In genomic region chr19:3083438-3083837, GRCm38 (mm10) we compare ENCODE assay signal across 7 mouse cellular contexts.
A peak's percentile ranks its signal among the peaks of the same experiment; 100 is the strongest.
DNase-seq lines count a peak whose midpoint lies in the region; ATAC-seq lines count a peak whose summit lies in the region.
"Not testable (repeated sequence)": the region's sequence is repeated elsewhere in the genome, so short reads cannot be mapped to it uniquely, and the experiment has no call there.

No protein-coding gene starts in this region.

- H3K9ac ChIP-seq in embryonic facial prominence, embryonic 15.5 days; heart, embryonic 13.5 days; liver, embryonic 13.5 days; stomach, embryonic 15.5 days: not testable (repeated sequence)

- not testable (repeated sequence) for H3K4me1 ChIP-seq in embryonic facial prominence, embryonic 15.5 days; heart, embryonic 13.5 days; liver, embryonic 13.5 days (replicated peaks); stomach, embryonic 15.5 days

- ATAC-seq in embryonic facial prominence, embryonic 15.5 days (ENCODE audit: insufficient number of reproducible peaks, low FRiP score, low TSS enrichment, low read depth); heart, embryonic 13.5 days (ENCODE audit: extremely low read depth, insufficient number of reproducible peaks, low FRiP score, low TSS enrichment); liver, embryonic 13.5 days (ENCODE audit: low read depth); stomach, embryonic 15.5 days (ENCODE audit: insufficient read depth, low FRiP score, low read depth): not testable (repeated sequence)

- peak; percentile 3 for DNase-seq in MEL-GATA-1-ER (ENCODE audit: extremely low read depth, low read depth)
- peak; percentile 5 for DNase-seq in kidney, adult 18-20 months
- not testable (repeated sequence) for DNase-seq in liver, embryonic 13.5 days
- DNase-seq in lung, postnatal 4 days = peak; percentile 20 to 28

- H3K9me3 ChIP-seq in embryonic facial prominence, embryonic 15.5 days (replicated peaks); heart, embryonic 13.5 days; liver, embryonic 13.5 days (replicated peaks); stomach, embryonic 15.5 days: not testable (repeated sequence)

- not testable (repeated sequence) for H3K27ac ChIP-seq in embryonic facial prominence, embryonic 15.5 days (replicated peaks); heart, embryonic 13.5 days (replicated peaks); liver, embryonic 13.5 days; stomach, embryonic 15.5 days

- not testable (repeated sequence) for H3K4me2 ChIP-seq in embryonic facial prominence, embryonic 15.5 days (replicated peaks); liver, embryonic 13.5 days; stomach, embryonic 15.5 days
- peak overlapping the region; percentile 57 for H3K4me2 ChIP-seq in heart, embryonic 13.5 days

- WGBS in embryonic facial prominence, embryonic 15.5 days = 69% methylated on average over 27 of the region's 27 CpGs
- 51% methylated on average over 27 of the region's 27 CpGs for WGBS in heart, embryonic 13.5 days
- WGBS in liver, embryonic 13.5 days (ENCODE audit: insufficient replicate concordance) = 58% methylated on average over 27 of the region's 27 CpGs
- 55% methylated on average over 27 of the region's 27 CpGs for WGBS in stomach, embryonic 15.5 days

- H3K36me3 ChIP-seq in embryonic facial prominence, embryonic 15.5 days; heart, embryonic 13.5 days; liver, embryonic 13.5 days; stomach, embryonic 15.5 days: not testable (repeated sequence)

- not testable (repeated sequence) for H3K27me3 ChIP-seq in embryonic facial prominence, embryonic 15.5 days; heart, embryonic 13.5 days (replicated peaks); liver, embryonic 13.5 days; stomach, embryonic 15.5 days (replicated peaks)

- H3K4me3 ChIP-seq in embryonic facial prominence, embryonic 15.5 days (replicated peaks) = 0 out of 2 replicates have a peak overlapping the region, but pooled peaks have one; percentile 8
- peak overlapping the region; percentile 40 for H3K4me3 ChIP-seq in heart, embryonic 13.5 days
- H3K4me3 ChIP-seq in liver, embryonic 13.5 days (replicated peaks) = peak overlapping the region; percentile 18; the same call in 1 of the 2 replicates
- peak overlapping the region; percentile 12; the same call in 1 of the 2 replicates for H3K4me3 ChIP-seq in stomach, embryonic 15.5 days (replicated peaks)
